Comparison of ENCODE assay signal across 18 mouse cellular contexts in genomic region chr10:89855251-89855875, GRCm38 (mm10). TPM values are rescaled to one million over a fixed set of nuclear protein-coding genes. Genes with fewer than 3 reads are reported as not detected.
DNase-seq lines count a peak whose midpoint lies in the region; ATAC-seq and TF ChIP-seq lines count a peak whose summit lies in the region.
"Had no signal": no experiment of that assay in that cellular context is flagged by ENCODE, and none has a peak within 500 bp of the region (broad histone marks: within the 10 kb centered on the region; RNA-seq: fewer than 3 reads in every experiment).

No protein-coding gene starts in this region.

- no peak for TF ChIP-seq POLR2A in brain, embryonic 14.5 days (IDR thresholded peaks at IDR 0.05; ENCODE audit: borderline replicate concordance, extremely low read depth, insufficient read depth, insufficient read length, poor library complexity, severe bottlenecking)

- no peaks in the 10 kb centered on the region for H3K27me3 ChIP-seq in forebrain, embryonic 16.5 days (replicated peaks; ENCODE audit: control insufficient read depth, insufficient read depth, low read length)
- H3K27me3 ChIP-seq in forebrain, embryonic 10.5 days (ENCODE audit: poor library complexity, severe bottlenecking), result no peaks in the 10 kb centered on the region
- no peaks in the 10 kb centered on the region for H3K27me3 ChIP-seq in hindbrain, embryonic 10.5 days (ENCODE audit: insufficient read depth, poor library complexity, severe bottlenecking)
- H3K27me3 ChIP-seq: embryonic facial prominence, embryonic 12.5 days; heart, embryonic 12.5 days; lung, embryonic 15.5 days had no signal

- H3K9me3 ChIP-seq in forebrain, embryonic 16.5 days (ENCODE audit: control insufficient read depth, low read length), result no peaks in the 10 kb centered on the region
- H3K9me3 ChIP-seq in forebrain, embryonic 10.5 days, result no peaks in the 10 kb centered on the region
- H3K9me3 ChIP-seq in hindbrain, embryonic 10.5 days, result no peaks in the 10 kb centered on the region
- H3K9me3 ChIP-seq: embryonic facial prominence, embryonic 12.5 days; heart, embryonic 12.5 days; lung, embryonic 15.5 days had no signal

- ATAC-seq in forebrain, embryonic 16.5 days, result peak; percentile 73
- ATAC-seq: inflammation-experienced regulatory T-cells, adult 6 months; midbrain, embryonic 16.5 days had no signal

- no peak overlapping the region for H3K27ac ChIP-seq in forebrain, embryonic 16.5 days (ENCODE audit: low read length)
- no peak overlapping the region for H3K27ac ChIP-seq in forebrain, embryonic 10.5 days
- H3K27ac ChIP-seq in hindbrain, embryonic 10.5 days, result no peak overlapping the region
- H3K27ac ChIP-seq: embryonic facial prominence, embryonic 12.5 days; lung, embryonic 15.5 days had no signal

- no peak for DNase-seq in forebrain, embryonic 10.5 days (ENCODE audit: extremely low spot score, low spot score)
- DNase-seq in 3T3-L1 (ENCODE audit: low read depth, low spot score), result peak; percentile 63
- peak; percentile 35 for DNase-seq in brain, embryonic 14.5 days (ENCODE audit: low read depth)
- DNase-seq in layer of hippocampus, postnatal 14 days (ENCODE audit: low spot score in 2 of 2), result peak; percentile 67 to 90
- DNase-seq in cerebellum, adult 9-11 months, result no peak
- DNase-seq in hindbrain, embryonic 10.5 days (ENCODE audit: low spot score), result no peak
- DNase-seq: adrenal gland, adult 8-10 months; gastrocnemius, postnatal 25 days; heart, postnatal 36 days; thymus, adult 18-20 months had no signal

- 64% methylated on average over 5 of the region's 5 CpGs for WGBS in forebrain, embryonic 16.5 days
- 84% methylated on average over 5 of the region's 5 CpGs for WGBS in forebrain, embryonic 10.5 days
- WGBS in hindbrain, embryonic 10.5 days, result 80% methylated on average over 5 of the region's 5 CpGs

- H3K36me3 ChIP-seq in forebrain, embryonic 16.5 days (ENCODE audit: control insufficient read depth, insufficient read depth), result no peaks in the 10 kb centered on the region
- H3K36me3 ChIP-seq in forebrain, embryonic 10.5 days (replicated peaks), result no peaks in the 10 kb centered on the region
- no peaks in the 10 kb centered on the region for H3K36me3 ChIP-seq in hindbrain, embryonic 10.5 days
- H3K36me3 ChIP-seq: embryonic facial prominence, embryonic 12.5 days; heart, embryonic 12.5 days; lung, embryonic 15.5 days had no signal

- no peak for TF ChIP-seq CTCF in brain, embryonic 14.5 days (IDR thresholded peaks at IDR 0.05; ENCODE audit: borderline replicate concordance, extremely low read depth, insufficient read depth, insufficient read length)

- peaks cover 5% of the 10 kb centered on the region; the same call in 1 of the 2 replicates for H3K4me1 ChIP-seq in forebrain, embryonic 16.5 days (replicated peaks; ENCODE audit: control insufficient read depth, insufficient read depth, low read length)
- no peaks in the 10 kb centered on the region for H3K4me1 ChIP-seq in forebrain, embryonic 10.5 days
- no peaks in the 10 kb centered on the region for H3K4me1 ChIP-seq in hindbrain, embryonic 10.5 days (replicated peaks)
- H3K4me1 ChIP-seq: embryonic facial prominence, embryonic 12.5 days; heart, embryonic 12.5 days; lung, embryonic 15.5 days had no signal

- H3K9ac ChIP-seq in forebrain, embryonic 16.5 days (replicated peaks; ENCODE audit: low read depth, low read length), result no peak overlapping the region
- H3K9ac ChIP-seq: embryonic facial prominence, embryonic 12.5 days; heart, embryonic 12.5 days; lung, embryonic 15.5 days had no signal

- no peak overlapping the region for H3K4me3 ChIP-seq in forebrain, embryonic 16.5 days (replicated peaks; ENCODE audit: low read length)
- no peak overlapping the region for H3K4me3 ChIP-seq in forebrain, embryonic 10.5 days
- no peak overlapping the region for H3K4me3 ChIP-seq in hindbrain, embryonic 10.5 days
- H3K4me3 ChIP-seq: embryonic facial prominence, embryonic 12.5 days; heart, embryonic 12.5 days; lung, embryonic 15.5 days had no signal

- H3K4me2 ChIP-seq in forebrain, embryonic 16.5 days (ENCODE audit: low read length), result no peak overlapping the region
- H3K4me2 ChIP-seq: embryonic facial prominence, embryonic 12.5 days; heart, embryonic 12.5 days; liver, embryonic 11.5 days; lung, embryonic 15.5 days had no signal

RNA-seq across cellular contexts. Expression of gene Anks1b, which starts 17.9 kb away (rescaled TPM):
- 53.0 and 84.4 TPM in 2 replicates for polyA plus RNA-seq in forebrain, embryonic 16.5 days (2015; fragmentation: Nextera tagmentation; extraction: Ambion mirVana)
- 2.8 and 3.1 TPM in 2 replicates for polyA plus RNA-seq in forebrain, embryonic 10.5 days (2016; fragmentation: Nextera tagmentation; extraction: Ambion mirVana)
- 55.7 and 67.7 TPM in 2 replicates for polyA plus RNA-seq in brain, embryonic 14.5 days (2012; rRNA removed)
- 100 to 1,000 TPM; 462 to 539 TPM for total RNA-seq in layer of hippocampus, postnatal 14 days (2021)
- 1.6 and 4.1 TPM in 2 replicates for polyA plus RNA-seq in hindbrain, embryonic 10.5 days (2016; fragmentation: Nextera tagmentation; extraction: Ambion mirVana)
- total RNA-seq: megakaryocyte, adult 5-6 weeks had no signal

Comparison
In these comparisons a context has a peak if more than half of its experiments do, and no peak if none do; other contexts are left out.
1. RNA of gene Anks1b, which starts 17.9 kb away (polyA plus RNA-seq): 53.0 to 84.4 TPM in forebrain, embryonic 16.5 days and 55.7 to 67.7 TPM in brain, embryonic 14.5 days; 1.6 to 4.1 TPM in hindbrain, embryonic 10.5 days and 2.8 to 3.1 TPM in forebrain, embryonic 10.5 days; every median in the first group is over 10 times any median in the second.
2. DNase-seq: peak in 3T3-L1 (single experiment), brain, embryonic 14.5 days (single experiment) and layer of hippocampus, postnatal 14 days (2 of 2); none in forebrain, embryonic 10.5 days (single experiment), cerebellum, adult 9-11 months (single experiment) and hindbrain, embryonic 10.5 days (single experiment).